Mouse (Mus musculus) ES-Bruce4 (cell line): ENCODE data around the gene Tnk2. TPM values are rescaled to one million over a fixed set of nuclear protein-coding genes. Genes with fewer than 3 reads are reported as not detected.
A peak's percentile ranks its signal among the peaks of the same experiment; 100 is the strongest.

Source experiments
- H3K27ac ChIP-seq: 2 replicates; pipeline ENCODE4 v1.5.1; 2012; ENCODE audit warnings: low read length, inconsistent platforms; ENCODE audit not compliant: insufficient read depth
- H3K27me3 ChIP-seq: 2 replicates; pipeline ENCODE4 v1.6.1; 2012; ENCODE audit warnings: mild to moderate bottlenecking, low read length, inconsistent platforms; ENCODE audit not compliant: control insufficient read depth, poor library complexity, insufficient read depth, severe bottlenecking
- H3K36me3 ChIP-seq: 2 replicates; pipeline ENCODE4 v1.6.1; 2012; ENCODE audit warnings: inconsistent platforms, mild to moderate bottlenecking, low read length, moderate library complexity; ENCODE audit not compliant: control insufficient read depth, poor library complexity, insufficient read depth, severe bottlenecking
- H3K4me1 ChIP-seq: one replicate; pipeline ENCODE4 v1.8.1; 2011; ENCODE audit warnings: low read length; ENCODE audit not compliant: control insufficient read depth, insufficient read depth
- H3K4me3 ChIP-seq: 2 replicates; pipeline ENCODE4 v1.5.1; 2011; ENCODE audit warnings: low read depth, mild to moderate bottlenecking, low read length
- H3K9ac ChIP-seq: 2 replicates; pipeline ENCODE4 v1.6.1; 2012; ENCODE audit warnings: low read depth, mild to moderate bottlenecking, inconsistent platforms; ENCODE audit not compliant: poor library complexity, severe bottlenecking
- H3K9me3 ChIP-seq: replicated peaks from 2 replicates; pipeline ENCODE4 v1.6.1; 2012; ENCODE audit warnings: mild to moderate bottlenecking, low read length, inconsistent platforms; ENCODE audit not compliant: control insufficient read depth, poor library complexity, insufficient read depth, severe bottlenecking
- CTCF ChIP-seq: IDR thresholded peaks from one replicate; pipeline ENCODE4 v1.8.1; 2011; ENCODE audit warnings: low read depth, low read length
- EP300 ChIP-seq: IDR thresholded peaks from 2 replicates; pipeline ENCODE4 v1.6.1; 2011; ENCODE audit warnings: low read depth, low read length; ENCODE audit not compliant: insufficient read depth
- POLR2A ChIP-seq: IDR thresholded peaks from one replicate; pipeline ENCODE4 v1.8.1; 2011; ENCODE audit warnings: low read length; ENCODE audit not compliant: insufficient read depth
- polyA plus RNA-seq: library from polyadenylated mRNA; stranded (reverse); fragments of >200 nt; gene quantifications from 2 replicates; pipeline ENCODE4 v1.2.4, GENCODE M21; 2011; ENCODE audit warnings: low read depth; ENCODE audit not compliant: missing spikeins, insufficient read depth, insufficient read length

Tnk2 gene
- polyA plus RNA-seq, 1 experiment, result 37.6 TPM

DNA sequence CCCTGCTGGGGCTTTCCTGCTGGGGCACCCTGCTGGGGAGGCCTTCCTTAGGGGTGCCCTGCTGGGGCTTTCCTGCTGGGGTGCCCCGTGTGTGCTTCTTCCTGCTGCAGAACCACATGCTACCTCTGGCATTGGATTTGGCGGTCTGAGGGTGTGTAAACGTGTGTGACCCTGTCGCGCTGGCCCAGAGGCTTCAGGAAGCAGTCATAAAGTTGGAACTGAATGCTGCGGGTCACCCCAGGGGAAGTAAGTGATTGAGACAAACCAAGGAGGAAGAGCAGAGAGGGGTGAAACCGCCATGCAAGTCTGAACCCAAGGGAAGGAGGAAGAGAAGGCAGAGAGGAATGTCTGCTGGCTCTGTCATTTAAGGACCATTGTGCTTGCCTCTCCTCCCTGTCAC, 54.9 kb downstream of the Tnk2 start:
- no peaks in the 10 kb centered on the region for H3K4me1 ChIP-seq
- TF ChIP-seq POLR2A (no peak), CTCF (no peak), EP300 (no peak)
- H3K36me3 ChIP-seq, result no peaks in the 10 kb centered on the region
- peak overlapping the region; percentile 39; the same call in 1 of the 2 replicates for H3K4me3 ChIP-seq
- no peak overlapping the region for H3K9ac ChIP-seq
- no peaks in the 10 kb centered on the region for H3K9me3 ChIP-seq
- no peak overlapping the region for H3K27ac ChIP-seq
- no peaks in the 10 kb centered on the region for H3K27me3 ChIP-seq

- Histone ChIP-seq H3K27ac (no peak overlapping the region), H3K4me3 (no peak overlapping the region), H3K9me3 (peaks cover 4% of the 10 kb centered on the region; the same call in 1 of the 2 replicates), H3K36me3 (no peaks in the 10 kb centered on the region), H3K9ac (no peak overlapping the region), H3K4me1 (no peaks in the 10 kb centered on the region), H3K27me3 (no peaks in the 10 kb centered on the region)
- TF ChIP-seq EP300, result no peak
- TF ChIP-seq POLR2A, result no peak
- TF ChIP-seq CTCF, result no peak
These were observed 59.7 kb downstream of the Tnk2 start for GRCm38 (mm10) chr16:32703312-32703912.

DNA sequence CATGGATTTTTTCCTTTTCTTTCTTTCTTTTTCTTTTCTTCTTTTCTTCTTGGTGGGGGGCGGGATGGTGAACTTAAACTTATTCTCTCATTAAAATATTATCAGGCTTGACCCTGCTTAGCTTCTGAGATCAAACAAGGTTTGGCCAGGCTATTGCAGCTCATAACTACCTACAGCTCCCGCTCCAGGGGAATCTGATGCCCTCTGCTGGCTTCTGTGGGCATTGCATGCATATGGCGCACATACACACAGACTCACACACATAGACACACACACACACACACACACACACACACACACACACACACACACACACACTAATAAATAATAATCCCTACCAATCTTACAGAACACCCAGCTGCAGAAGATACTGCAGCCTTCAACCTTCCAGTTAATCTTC, 61.9 kb downstream of the Tnk2 start:
- H3K4me1 ChIP-seq, result no peaks in the 10 kb centered on the region
- H3K9ac ChIP-seq, result no peak overlapping the region
- no peaks in the 10 kb centered on the region for H3K36me3 ChIP-seq
- H3K9me3 ChIP-seq, result peaks cover 4% of the 10 kb centered on the region; the same call in 1 of the 2 replicates
- H3K27me3 ChIP-seq, result no peaks in the 10 kb centered on the region
- H3K27ac ChIP-seq, result no peak overlapping the region
- TF ChIP-seq CTCF, result peak; percentile 40
- no peak for TF ChIP-seq EP300
- H3K4me3 ChIP-seq, result no peak overlapping the region

DNA sequence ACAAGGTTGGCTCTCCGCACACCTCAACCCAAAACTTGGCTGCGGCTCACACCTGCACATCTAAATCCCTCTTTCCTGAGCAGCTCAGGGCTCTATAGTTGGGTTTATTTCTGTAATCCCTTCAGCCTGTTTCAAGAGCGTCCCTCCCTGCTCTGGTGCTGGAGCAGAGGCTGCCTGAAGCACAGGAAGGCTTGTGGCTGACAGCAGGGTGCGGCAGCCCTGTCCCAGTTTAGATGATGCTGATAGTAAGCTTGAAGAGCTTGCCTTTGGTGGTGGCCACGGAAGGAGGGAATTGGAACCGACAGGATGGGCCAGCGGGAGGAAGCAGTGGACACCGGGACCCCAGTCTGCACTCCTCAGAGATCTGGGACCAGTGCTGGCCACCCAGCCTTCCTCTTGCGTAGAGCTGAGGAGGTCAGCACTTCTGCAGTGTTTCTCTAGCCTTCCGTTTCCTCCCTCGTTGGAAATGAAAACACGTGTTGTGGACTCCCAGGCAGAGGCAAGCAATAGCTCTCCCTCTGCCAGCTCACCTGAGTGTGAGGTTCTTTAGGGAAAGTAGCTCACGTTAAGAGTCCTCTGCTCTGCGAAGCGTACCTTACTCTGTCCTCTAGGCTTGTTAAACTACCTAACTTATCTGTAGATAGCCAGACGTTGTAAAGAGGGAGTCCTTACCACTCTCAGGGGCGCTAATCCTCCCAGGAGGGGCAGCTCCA, 63.6 kb downstream of the Tnk2 start:
- Histone ChIP-seq H3K4me3 (no peak overlapping the region), H3K9me3 (peaks cover 4% of the 10 kb centered on the region; the same call in 1 of the 2 replicates), H3K27ac (no peak overlapping the region)

GRCm38 (mm10) chr16:32707824-32708456, 64.3 kb downstream of the Tnk2 start:
- Histone ChIP-seq H3K27ac (no peak overlapping the region), H3K27me3 (no peaks in the 10 kb centered on the region), H3K9ac (no peak overlapping the region), H3K4me1 (peaks cover 2% of the 10 kb centered on the region), H3K36me3 (no peaks in the 10 kb centered on the region), H3K9me3 (peaks cover 4% of the 10 kb centered on the region; the same call in 1 of the 2 replicates), H3K4me3 (no peak overlapping the region)
- TF ChIP-seq CTCF (no peak), POLR2A (no peak), EP300 (no peak)

More for the DNA sequence above, 63.6 kb downstream of the Tnk2 start:
- H3K36me3 ChIP-seq, result no peaks in the 10 kb centered on the region
- no peak overlapping the region for H3K9ac ChIP-seq
- TF ChIP-seq EP300, result no peak
- no peak for TF ChIP-seq CTCF
- TF ChIP-seq POLR2A, result no peak
- peaks cover 2% of the 10 kb centered on the region for H3K4me1 ChIP-seq
- H3K27me3 ChIP-seq, result no peaks in the 10 kb centered on the region
